Mouse (Mus musculus): ENCODE data around the gene Prr11. TPM values are rescaled to one million over a fixed set of nuclear protein-coding genes. Genes with fewer than 3 reads are reported as not detected.
"Not testable (repeated sequence)": the region's sequence is repeated elsewhere in the genome, so short reads cannot be mapped to it uniquely, and the experiment has no call there.

Gene Prr11
- polyA plus RNA-seq, 1 experiment from 2014 or later: 9.9 TPM

DNA sequence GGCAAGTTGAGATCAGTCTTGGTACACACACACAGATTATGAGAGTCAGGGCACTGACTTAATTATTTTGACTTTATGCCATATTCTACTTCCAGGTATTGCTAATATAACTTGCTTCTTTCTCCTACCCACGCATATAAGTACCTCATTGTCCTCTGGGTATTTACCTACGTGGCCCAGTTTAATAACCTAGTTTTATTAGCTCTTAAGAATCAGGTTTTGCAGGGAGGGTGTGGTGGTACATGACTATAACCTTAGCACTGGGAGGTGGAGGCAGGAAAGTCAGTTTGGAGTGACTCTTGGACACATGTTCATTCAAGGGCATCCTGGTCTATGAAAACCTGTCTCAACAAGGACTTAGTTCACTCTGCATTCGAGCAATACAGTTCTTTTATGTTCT is 46.4 kb downstream of the Prr11 start:
- peaks cover 4% of the 10 kb centered on the region; the same call in 1 of the 2 replicates for H3K36me3 ChIP-seq (ENCODE audit: control insufficient read depth, insufficient read depth, low read length)
- H3K9ac ChIP-seq (ENCODE audit: low read depth, low read length): no peak overlapping the region
- WGBS: 69% methylated on average over 3 of the region's 3 CpGs
- no peaks in the 10 kb centered on the region for H3K9me3 ChIP-seq (ENCODE audit: control insufficient read depth, low read length)
- ATAC-seq (ENCODE audit: low read depth) (no peak), DNase-seq (ENCODE audit: low spot score) (no peak)
- no peak overlapping the region for H3K4me2 ChIP-seq (ENCODE audit: low read depth, low read length)
- H3K27me3 ChIP-seq (replicated peaks; ENCODE audit: control insufficient read depth, insufficient read depth, low read length): no peaks in the 10 kb centered on the region
- no peak overlapping the region for H3K4me3 ChIP-seq (ENCODE audit: low read depth, low read length)
- no peaks in the 10 kb centered on the region for H3K4me1 ChIP-seq (ENCODE audit: control insufficient read depth, insufficient read depth, low read length)
- no peak overlapping the region for H3K27ac ChIP-seq (replicated peaks; ENCODE audit: low read depth, low read length)

DNA sequence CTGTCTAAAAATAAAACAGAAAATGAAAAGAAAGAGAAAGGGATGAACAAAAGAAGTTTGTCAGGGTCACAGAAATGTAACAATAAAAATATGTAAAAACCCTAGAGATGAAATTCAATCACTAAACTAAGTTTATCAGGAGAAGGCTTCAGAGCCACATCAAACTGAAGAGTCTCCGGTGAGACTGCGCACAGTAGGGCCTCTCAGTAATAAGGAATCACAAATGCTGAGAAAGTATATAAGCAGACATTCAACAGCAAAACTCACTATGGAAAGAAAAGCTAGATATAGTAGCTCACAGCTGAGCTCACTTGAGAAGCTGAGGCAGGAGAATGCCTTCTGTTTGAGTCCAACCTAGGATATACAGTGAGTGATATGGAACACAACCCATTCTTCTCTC is 48.1 kb downstream of the Prr11 start:
- 98% methylated on average over 2 of the region's 2 CpGs for WGBS
- no peak overlapping the region for H3K4me3 ChIP-seq (ENCODE audit: low read depth, low read length)
- no peak for ATAC-seq (ENCODE audit: low read depth)

GRCm38 (mm10) chr11:87056286-87056685 is 52.2 kb downstream of the Prr11 start:
- Histone ChIP-seq H3K9me3 (ENCODE audit: control insufficient read depth, low read length) (no peaks in the 10 kb centered on the region), H3K4me2 (ENCODE audit: low read depth, low read length) (no peak overlapping the region), H3K4me1 (ENCODE audit: control insufficient read depth, insufficient read depth, low read length) (no peaks in the 10 kb centered on the region), H3K9ac (ENCODE audit: low read depth, low read length) (no peak overlapping the region), H3K27ac (replicated peaks; ENCODE audit: low read depth, low read length) (no peak overlapping the region), H3K36me3 (ENCODE audit: control insufficient read depth, insufficient read depth, low read length) (0 out of 2 replicates have a peak, but pooled peaks cover 17% of the 10 kb centered on the region), H3K27me3 (replicated peaks; ENCODE audit: control insufficient read depth, insufficient read depth, low read length) (no peaks in the 10 kb centered on the region), H3K4me3 (ENCODE audit: low read depth, low read length) (no peak overlapping the region)
- 80% methylated on average over 6 of the region's 6 CpGs for WGBS
- DNase-seq (ENCODE audit: low spot score) (no peak), ATAC-seq (ENCODE audit: low read depth) (no peak)

More for the DNA sequence above, 48.1 kb downstream of the Prr11 start:
- H3K36me3 ChIP-seq (ENCODE audit: control insufficient read depth, insufficient read depth, low read length): peaks cover 18% of the 10 kb centered on the region; the same call in 1 of the 2 replicates
- no peak overlapping the region for H3K4me2 ChIP-seq (ENCODE audit: low read depth, low read length)
- DNase-seq (ENCODE audit: low spot score): no peak
- H3K9ac ChIP-seq (ENCODE audit: low read depth, low read length): no peak overlapping the region
- H3K27ac ChIP-seq (replicated peaks; ENCODE audit: low read depth, low read length): no peak overlapping the region
- H3K9me3 ChIP-seq (ENCODE audit: control insufficient read depth, low read length): no peaks in the 10 kb centered on the region
- no peaks in the 10 kb centered on the region for H3K4me1 ChIP-seq (ENCODE audit: control insufficient read depth, insufficient read depth, low read length)
- no peaks in the 10 kb centered on the region for H3K27me3 ChIP-seq (replicated peaks; ENCODE audit: control insufficient read depth, insufficient read depth, low read length)

DNA sequence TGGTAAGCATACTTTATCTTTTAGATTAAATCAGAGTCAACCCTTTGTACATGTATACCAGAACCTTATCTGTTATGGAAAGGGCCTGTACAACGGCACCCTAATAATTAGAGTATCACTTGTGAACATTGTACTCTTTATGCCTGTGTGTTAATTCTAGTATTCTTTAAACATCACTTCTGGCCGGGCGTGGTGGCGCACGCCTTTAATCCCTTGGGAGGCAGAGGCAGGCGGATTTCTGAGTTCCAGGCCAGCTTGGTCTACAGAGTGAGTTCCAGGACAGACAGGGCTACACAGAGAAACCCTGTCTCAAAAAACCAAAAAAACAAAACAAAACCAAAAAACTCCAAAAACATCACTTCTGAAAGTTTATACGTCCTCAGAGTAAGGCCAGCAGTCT is 59.6 kb downstream of the Prr11 start:
- 91% methylated on average over 7 of the region's 7 CpGs for WGBS
- not testable (repeated sequence) for ATAC-seq (ENCODE audit: low read depth)

GRCm38 (mm10) chr11:87046968-87047367 is 61.5 kb downstream of the Prr11 start:
- Histone ChIP-seq H3K4me1 (ENCODE audit: control insufficient read depth, insufficient read depth, low read length) (no peaks in the 10 kb centered on the region), H3K27ac (replicated peaks; ENCODE audit: low read depth, low read length) (no peak overlapping the region), H3K4me2 (ENCODE audit: low read depth, low read length) (no peak overlapping the region), H3K9me3 (ENCODE audit: control insufficient read depth, low read length) (no peaks in the 10 kb centered on the region), H3K9ac (ENCODE audit: low read depth, low read length) (no peak overlapping the region), H3K27me3 (replicated peaks; ENCODE audit: control insufficient read depth, insufficient read depth, low read length) (no peaks in the 10 kb centered on the region), H3K36me3 (ENCODE audit: control insufficient read depth, insufficient read depth, low read length) (peaks cover 14% of the 10 kb centered on the region), H3K4me3 (ENCODE audit: low read depth, low read length) (no peak overlapping the region)
- no peak for ATAC-seq (ENCODE audit: low read depth)
- 90% methylated on average over 5 of the region's 5 CpGs for WGBS
- DNase-seq (ENCODE audit: low spot score): no peak

More for the DNA sequence above, 59.6 kb downstream of the Prr11 start:
- not testable (repeated sequence) for H3K27ac ChIP-seq (replicated peaks; ENCODE audit: low read depth, low read length); H3K27me3 ChIP-seq (replicated peaks; ENCODE audit: control insufficient read depth, insufficient read depth, low read length); H3K4me2 ChIP-seq (ENCODE audit: low read depth, low read length); H3K4me3 ChIP-seq (ENCODE audit: low read depth, low read length); DNase-seq (ENCODE audit: low spot score); H3K9ac ChIP-seq (ENCODE audit: low read depth, low read length); H3K9me3 ChIP-seq (ENCODE audit: control insufficient read depth, low read length); H3K4me1 ChIP-seq (ENCODE audit: control insufficient read depth, insufficient read depth, low read length)
- peaks cover 15% of the 10 kb centered on the region for H3K36me3 ChIP-seq (ENCODE audit: control insufficient read depth, insufficient read depth, low read length)

DNA sequence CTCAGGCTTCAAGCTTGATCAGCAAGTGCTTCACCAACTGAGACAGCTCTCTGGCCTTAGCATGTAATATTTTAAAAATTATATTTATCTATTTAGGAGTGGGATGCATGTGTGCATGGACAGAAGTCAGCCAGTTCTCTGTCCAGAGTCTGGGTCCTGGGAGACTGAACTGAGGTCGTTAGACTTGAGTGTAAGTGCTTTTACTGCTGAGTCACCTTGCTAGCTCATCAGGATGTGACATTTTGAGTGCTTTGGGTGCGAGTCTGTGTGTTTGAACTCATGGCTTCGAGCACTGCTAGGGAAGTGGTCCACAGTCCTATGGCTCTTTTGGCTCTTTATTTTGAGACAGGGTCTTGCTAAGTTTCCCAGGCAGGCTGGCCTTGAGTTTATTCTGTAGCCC is 65.5 kb downstream of the Prr11 start:
- H3K27me3 ChIP-seq (replicated peaks; ENCODE audit: control insufficient read depth, insufficient read depth, low read length): no peaks in the 10 kb centered on the region

DNA sequence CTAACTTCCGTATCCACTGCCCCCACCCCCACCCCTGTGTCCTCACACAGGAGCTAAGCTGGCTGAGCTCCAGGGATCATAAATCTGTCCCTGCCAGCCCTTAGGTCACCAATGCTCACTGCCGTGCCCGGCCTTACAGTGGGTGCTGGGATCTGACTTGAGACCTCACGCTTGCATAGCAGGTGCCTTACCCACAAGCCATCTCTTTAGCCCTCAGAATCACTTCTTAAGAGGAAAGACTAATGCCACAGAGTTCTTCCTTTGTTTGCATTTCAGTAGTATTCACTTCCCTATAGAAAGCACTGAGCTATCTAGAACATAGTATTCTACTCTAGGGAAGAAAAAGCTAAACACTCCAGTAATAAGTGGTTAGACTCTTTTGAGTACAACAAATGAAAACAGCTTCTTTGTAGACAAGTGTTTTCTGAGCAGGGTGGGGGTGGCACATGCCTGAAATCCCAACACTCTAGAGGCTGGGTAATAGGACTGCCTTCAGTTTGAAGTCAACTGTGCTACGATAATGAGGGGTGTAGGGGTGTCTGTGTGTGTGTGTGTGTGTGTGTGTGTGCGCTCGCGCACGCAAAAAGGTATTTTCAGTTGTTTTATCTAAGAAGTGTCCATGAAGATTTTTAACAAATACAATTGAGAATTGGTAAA is 69.1 kb downstream of the Prr11 start:
- DNase-seq (ENCODE audit: low spot score) (no peak), ATAC-seq (ENCODE audit: low read depth) (no peak)
- H3K27ac ChIP-seq (replicated peaks; ENCODE audit: low read depth, low read length): no peak overlapping the region
- no peaks in the 10 kb centered on the region for H3K4me1 ChIP-seq (ENCODE audit: control insufficient read depth, insufficient read depth, low read length)
- peaks cover 8% of the 10 kb centered on the region for H3K36me3 ChIP-seq (ENCODE audit: control insufficient read depth, insufficient read depth, low read length)
- H3K9ac ChIP-seq (ENCODE audit: low read depth, low read length): no peak overlapping the region
- no peak overlapping the region for H3K4me2 ChIP-seq (ENCODE audit: low read depth, low read length)
- H3K9me3 ChIP-seq (ENCODE audit: control insufficient read depth, low read length): no peaks in the 10 kb centered on the region
- H3K27me3 ChIP-seq (replicated peaks; ENCODE audit: control insufficient read depth, insufficient read depth, low read length): no peaks in the 10 kb centered on the region
- 89% methylated on average over 9 of the region's 9 CpGs for WGBS
- no peak overlapping the region for H3K4me3 ChIP-seq (ENCODE audit: low read depth, low read length)

More for the DNA sequence above, 65.5 kb downstream of the Prr11 start:
- DNase-seq (ENCODE audit: low spot score) (no peak), ATAC-seq (ENCODE audit: low read depth) (no peak)
- Histone ChIP-seq H3K4me2 (ENCODE audit: low read depth, low read length) (no peak overlapping the region), H3K4me1 (ENCODE audit: control insufficient read depth, insufficient read depth, low read length) (no peaks in the 10 kb centered on the region), H3K9ac (ENCODE audit: low read depth, low read length) (no peak overlapping the region), H3K27ac (replicated peaks; ENCODE audit: low read depth, low read length) (no peak overlapping the region), H3K9me3 (ENCODE audit: control insufficient read depth, low read length) (no peaks in the 10 kb centered on the region), H3K36me3 (ENCODE audit: control insufficient read depth, insufficient read depth, low read length) (peaks cover 17% of the 10 kb centered on the region), H3K4me3 (ENCODE audit: low read depth, low read length) (no peak overlapping the region)
- 85% methylated on average over 3 of the region's 3 CpGs for WGBS

MicroRNA genes within 50 kb of the gene (microRNA counts, 519-probe panel; counts per million panel counts)
- microRNA mmu-miR-301a: 3,712 counts per million, percentile 86 among the panel's probes with 10 or more counts

Small RNA genes within 50 kb of the gene (microRNA-seq; reads per million reads assigned to microRNA genes)
- 1,209 reads per million, percentile 77 among the genes with 10 or more reads in this experiment for gene Mir301 (ENCODE audit: borderline number of aligned reads)

Other genes with a start within 250 kb of the Prr11 start
- 7.8 and 8.6 TPM in 2 replicates for gene Ypel2, start 115.0 kb downstream of the Prr11 start, polyA plus RNA-seq (2014; fragmentation: Nextera tagmentation; extraction: Ambion mirVana)
- gene Gdpd1, start 34.6 kb downstream of the Prr11 start, polyA plus RNA-seq (2014; fragmentation: Nextera tagmentation; extraction: Ambion mirVana): 20.3 and 22.8 TPM in 2 replicates
- gene Smg8, start 21.9 kb downstream of the Prr11 start, polyA plus RNA-seq (2014; fragmentation: Nextera tagmentation; extraction: Ambion mirVana): 19.3 and 19.7 TPM in 2 replicates
- 44.0 and 46.1 TPM in 2 replicates for gene Ska2, start 526 bp upstream of the Prr11 start, polyA plus RNA-seq (2014; fragmentation: Nextera tagmentation; extraction: Ambion mirVana)
- gene Trim37, start 18.4 kb upstream of the Prr11 start, polyA plus RNA-seq (2014; fragmentation: Nextera tagmentation; extraction: Ambion mirVana): 27.6 and 29.4 TPM in 2 replicates

Data from embryonic facial prominence, embryonic 14.5 days (tissue).